Mouse (Mus musculus) heart, postnatal 36 days (tissue): ENCODE results near the gene Sez6l2. TPM values are rescaled to one million over a fixed set of nuclear protein-coding genes. Genes with fewer than 3 reads are reported as not detected.

Source experiments
- DNase-seq, 2 experiments: peaks; one replicate each; pipeline ENCODE4 v3.0.0; 2021 to 2022
- intact Hi-C: fragments of 180-260 bp; cut with DNase I; formaldehyde crosslinking; loops from one replicate; pipeline ENCODE4 v1.15.1; 2025
- total RNA-seq, 2 experiments: library from RNA; stranded (reverse); gene quantifications; 2 replicates each; pipeline ENCODE4 v1.2.3; 2021

Gene Sez6l2
- total RNA-seq, 2 experiments from 2014 or later, result 6.4 to 10.0 TPM

DNA sequence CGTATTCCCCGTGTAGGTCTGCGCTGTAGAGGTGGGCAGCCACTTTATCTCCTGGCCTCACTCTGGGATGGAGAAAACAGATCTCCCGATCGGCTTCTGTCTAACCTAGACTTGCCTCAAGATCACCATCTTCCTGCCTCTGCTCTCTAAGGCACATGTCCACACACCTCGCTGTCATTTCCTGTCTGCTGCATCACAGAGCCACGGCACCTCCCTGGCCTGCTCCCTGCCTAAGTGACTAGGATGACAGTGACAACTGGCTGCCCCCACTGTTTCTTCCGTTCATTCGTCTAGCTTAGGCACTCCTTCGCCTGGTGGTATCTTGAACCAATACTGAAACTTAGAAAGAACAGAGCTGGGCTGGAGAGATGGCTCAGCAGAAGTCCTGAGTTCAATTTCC, 49.2 kb downstream of the Sez6l2 start:
- intact Hi-C loops, result loop anchor here (5.0 kb wide), 1 partner anchor 52 kb away; the partner anchor contains the start of gene Asphd1

DNA sequence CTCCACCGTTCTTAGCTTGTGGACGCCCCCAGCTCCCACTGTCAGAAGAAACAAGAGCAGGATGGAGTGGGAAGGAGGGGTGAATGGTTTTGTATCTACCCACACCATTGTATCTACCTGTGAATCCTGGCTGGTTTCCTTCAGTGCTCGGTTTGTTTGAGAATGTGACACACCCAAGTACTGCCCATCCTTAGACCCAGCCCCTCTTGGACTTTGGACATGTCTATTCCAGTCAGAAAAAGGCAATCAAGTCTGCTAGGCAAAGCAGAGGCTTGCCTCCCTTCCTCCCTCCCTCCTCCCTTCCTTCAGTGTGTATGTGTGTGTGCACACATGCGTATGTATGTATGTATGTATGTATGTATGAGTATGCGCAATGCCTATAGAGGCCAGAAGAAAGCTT, 53.3 kb downstream of the Sez6l2 start:
- intact Hi-C loops, result no loop called here
- no peak for DNase-seq

More for the DNA sequence above, 49.2 kb downstream of the Sez6l2 start:
- no peak for DNase-seq

GRCm38 (mm10) chr7:127004122-127004875, 53.9 kb downstream of the Sez6l2 start:
- intact Hi-C loops, result no loop called here
- DNase-seq, result no peak

- intact Hi-C loops, result no loop called here
- no peak for DNase-seq
Observed at GRCm38 (mm10) chr7:127007313-127008024, 57.1 kb downstream of the Sez6l2 start.

GRCm38 (mm10) chr7:127008239-127009019, 58.1 kb downstream of the Sez6l2 start:
- intact Hi-C loops, result no loop called here

GRCm38 (mm10) chr7:127009307-127010085, 59.1 kb downstream of the Sez6l2 start:
- DNase-seq, result no peak
- intact Hi-C loops, result no loop called here

More at GRCm38 (mm10) chr7:127008239-127009019, 58.1 kb downstream of the Sez6l2 start:
- peak; percentile 73 to 79 for DNase-seq

DNA sequence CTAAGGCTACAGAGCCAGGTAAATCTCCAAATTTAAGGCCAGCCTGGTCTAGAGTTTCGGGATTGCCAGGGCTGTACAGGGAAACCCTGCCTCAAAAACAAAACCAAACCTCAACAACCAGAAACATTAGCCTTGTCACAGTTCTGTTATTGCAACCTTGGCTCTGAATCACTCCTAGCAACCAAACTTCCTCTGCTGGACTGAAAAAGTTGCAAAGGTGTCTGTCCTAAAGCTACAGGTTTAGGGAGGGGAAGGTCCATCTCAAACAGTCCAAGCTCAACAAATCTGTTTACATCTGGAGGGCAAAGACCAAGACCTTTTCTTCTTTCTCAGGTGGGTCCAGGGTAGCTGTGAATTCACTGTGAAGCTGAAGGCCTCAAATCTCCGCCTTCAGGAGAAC, 60.7 kb downstream of the Sez6l2 start:
- DNase-seq, result no peak
- intact Hi-C loops, result no loop called here

DNA sequence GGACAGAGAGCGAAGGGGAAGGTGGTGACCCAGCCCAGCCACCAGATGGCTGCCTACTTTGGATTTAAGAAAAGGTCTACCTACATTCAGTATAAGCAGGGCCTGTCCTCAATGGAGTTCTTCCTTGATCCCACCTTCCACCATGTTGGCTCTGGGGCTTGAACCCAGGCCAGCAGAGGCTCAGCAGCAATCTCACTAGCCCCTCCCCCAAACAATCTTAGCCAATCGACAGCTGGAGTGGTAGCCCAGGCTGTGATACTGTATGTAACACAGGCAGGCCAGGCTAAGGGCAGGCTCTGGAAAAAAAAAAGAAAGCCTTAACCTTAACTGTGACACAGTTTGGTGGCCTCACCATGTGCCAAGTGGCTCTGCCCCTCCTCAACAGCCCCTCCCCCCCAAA, 61.4 kb downstream of the Sez6l2 start:
- no peak for DNase-seq
- intact Hi-C loops, result no loop called here

DNA sequence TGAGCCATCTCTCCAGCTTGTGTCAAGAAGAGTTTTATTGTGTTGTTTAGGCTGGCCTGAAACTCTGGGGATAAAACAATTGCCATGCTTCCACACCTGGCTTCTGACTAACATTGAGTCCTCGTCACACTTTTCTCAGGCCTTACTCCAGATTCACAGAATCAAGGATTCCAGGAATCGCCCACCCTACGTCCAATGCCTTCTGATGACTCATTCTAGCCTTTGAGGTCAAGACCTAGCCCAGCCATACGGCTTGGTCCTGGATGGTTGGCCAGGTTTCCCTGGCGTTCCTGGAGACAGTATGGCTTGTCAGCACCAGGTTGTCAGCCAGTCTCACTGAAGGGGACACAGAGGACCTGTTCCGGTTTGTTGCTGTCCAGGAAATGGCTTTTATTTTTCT, 62.0 kb downstream of the Sez6l2 start:
- no peak for DNase-seq
- intact Hi-C loops, result no loop called here

GRCm38 (mm10) chr7:127012845-127013244, 62.5 kb downstream of the Sez6l2 start:
- no peak for DNase-seq
- intact Hi-C loops, result no loop called here

- intact Hi-C loops, result no loop called here
- DNase-seq, result no peak
Observed at GRCm38 (mm10) chr7:127013385-127013784, 63.0 kb downstream of the Sez6l2 start.

- peak; percentile 77 to 82 for DNase-seq
- intact Hi-C loops, result loop anchor here (2.0 kb wide), 1 partner anchor 38 kb away; the partner anchor contains the start of gene Cdiptos
Observed at GRCm38 (mm10) chr7:127014320-127014719, 64.0 kb downstream of the Sez6l2 start, which contains the start of gene Mvp. Gene Mvp (minus strand): TSS chr7:127014621.

DNA sequence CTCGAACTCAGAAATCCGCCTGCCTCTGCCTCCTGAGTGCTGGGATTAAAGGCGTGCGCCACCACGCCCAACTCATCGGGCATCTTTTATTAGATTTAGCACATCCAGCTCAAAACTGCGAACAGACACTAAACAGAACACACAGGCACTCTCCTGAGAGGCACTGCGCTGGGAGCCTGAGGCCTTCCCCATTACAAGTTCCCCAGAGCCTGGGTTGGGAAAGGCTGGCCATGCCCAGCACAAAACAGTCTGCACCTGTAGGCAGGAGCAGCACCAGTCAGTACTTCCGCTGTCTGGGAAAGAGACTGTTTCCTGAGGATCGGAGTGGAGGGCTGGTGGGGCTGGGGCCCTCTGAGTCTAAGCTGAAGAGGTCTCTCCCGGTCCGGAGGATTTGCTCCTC, 64.6 kb downstream of the Sez6l2 start:
- no peak for DNase-seq
- intact Hi-C loops, result loop anchor here (2.0 kb wide), 1 partner anchor 38 kb away; the partner anchor contains the start of gene Cdiptos

GRCm38 (mm10) chr7:127016081-127016480, 65.7 kb downstream of the Sez6l2 start:
- intact Hi-C loops, result no loop called here
- no peak for DNase-seq

GRCm38 (mm10) chr7:127016481-127016485, 65.9 kb downstream of the Sez6l2 start, which contains the start of gene Pagr1b:
Gene Pagr1b (minus strand): TSS chr7:127016484.
- intact Hi-C loops, result no loop called here
- DNase-seq, result no peak

GRCm38 (mm10) chr7:127016486-127016938, 66.1 kb downstream of the Sez6l2 start:
- intact Hi-C loops, result no loop called here
- DNase-seq, result no peak

DNA sequence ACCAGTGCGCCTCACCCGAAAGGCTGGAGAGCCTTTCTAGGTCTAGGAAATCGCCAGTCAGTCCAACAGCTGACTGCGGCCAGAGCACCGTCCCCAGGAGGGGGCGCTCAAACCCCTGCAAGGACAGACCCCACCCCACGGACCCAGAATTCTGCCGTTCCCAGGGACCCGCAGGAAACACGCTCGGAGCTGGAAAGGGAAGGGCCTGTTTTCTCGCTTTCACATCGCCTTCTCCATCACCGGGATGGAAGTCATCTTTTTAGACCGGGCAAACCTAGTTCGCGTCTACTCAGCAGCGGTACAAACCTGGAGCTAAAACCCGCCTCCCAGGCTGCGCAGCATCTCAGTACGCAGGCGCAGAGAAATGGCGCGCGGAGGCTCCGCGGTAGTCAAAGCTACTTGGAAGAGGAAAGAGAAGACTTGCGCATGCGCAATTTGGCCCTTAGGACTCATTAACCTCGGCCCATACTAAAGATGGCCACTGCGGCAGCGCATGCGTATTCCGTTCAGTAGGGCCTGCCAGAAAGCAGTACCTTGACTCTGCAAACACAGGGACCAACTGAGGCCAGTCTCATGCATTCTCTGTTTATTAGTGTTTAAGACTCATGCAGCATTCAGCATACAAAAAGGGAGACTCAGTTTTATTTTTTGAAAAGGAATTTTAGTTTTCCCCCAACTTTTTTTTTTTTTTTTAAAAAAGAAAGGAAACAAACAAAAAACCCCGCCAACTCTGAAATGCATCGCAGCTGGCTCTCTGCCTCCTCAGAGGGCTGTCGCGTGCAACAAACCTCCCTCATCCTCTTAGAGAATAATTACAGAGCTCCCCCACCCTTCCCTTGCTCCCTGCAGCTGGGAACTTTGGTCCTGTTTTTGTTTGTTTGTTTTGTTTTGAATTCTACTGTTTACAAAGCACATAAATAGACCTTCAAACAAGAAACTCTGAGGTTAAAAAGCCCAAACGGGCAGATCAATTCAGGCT, 66.9 kb downstream of the Sez6l2 start, which contains the start of gene Pagr1a:
TSS of gene Pagr1a (minus strand) at position 382 of the 979 bp plus-strand sequence.
- peak; percentile 94 to 99 for DNase-seq
- intact Hi-C loops, result loop anchor here (1.0 kb wide), 1 partner anchor 8 kb away; no protein-coding TSS in a partner anchor

- intact Hi-C loops, result loop anchor here (1.0 kb wide), 1 partner anchor 7 kb away; no protein-coding TSS in a partner anchor
- DNase-seq, result no peak
Observed at GRCm38 (mm10) chr7:127017950-127018345, 67.6 kb downstream of the Sez6l2 start.
